Mouse (Mus musculus) heart, embryonic 14.5 days (tissue): ENCODE results near the gene Igfbp6. TPM values are rescaled to one million over a fixed set of nuclear protein-coding genes. Genes with fewer than 3 reads are reported as not detected.

Source experiments
- ATAC-seq: fragments of 200-750 bp; cut with Nextera tagmentation; 2 replicates; pipeline ENCODE4 v1.8.0; 2017; ENCODE audit warnings: low read depth, moderate TSS enrichment; ENCODE audit not compliant: insufficient number of reproducible peaks, insufficient read depth, low FRiP score
- H3K27ac ChIP-seq, 2 experiments: fragments of 200-500 bp in 1 of 2; fragments of 300-500 bp in 1 of 2; sonication (generic) in 1 of 2; replicated peaks in 1 of 2; 2 replicates each; pipeline ENCODE4 v1.5.1; 2012 to 2014; ENCODE audit warnings: low read depth in 2 of 2, low read length in 2 of 2, control low read depth in 1 of 2, mild to moderate bottlenecking in 1 of 2, mixed read lengths in 1 of 2; ENCODE audit not compliant: control insufficient read depth in 1 of 2, insufficient read depth in 1 of 2
- H3K27me3 ChIP-seq: fragments of 300-500 bp; sonication (generic); 2 replicates; pipeline ENCODE4 v1.6.1; 2014; ENCODE audit warnings: mild to moderate bottlenecking, low read length, control low read depth; ENCODE audit not compliant: control insufficient read depth, insufficient read depth
- H3K36me3 ChIP-seq: fragments of 300-500 bp; sonication (generic); 2 replicates; pipeline ENCODE4 v1.6.1; 2014; ENCODE audit warnings: mild to moderate bottlenecking, control low read depth, low read length, mixed read lengths; ENCODE audit not compliant: control insufficient read depth, insufficient read depth
- H3K4me1 ChIP-seq, 2 experiments: fragments of 200-500 bp in 1 of 2; fragments of 300-500 bp in 1 of 2; sonication (generic) in 1 of 2; 2 replicates each; pipeline ENCODE4 v1.6.1; 2012 to 2014; ENCODE audit warnings: low read length in 2 of 2, control low read depth in 1 of 2, mixed read lengths in 1 of 2; ENCODE audit not compliant: control insufficient read depth in 2 of 2, insufficient read depth in 2 of 2
- H3K4me2 ChIP-seq: fragments of 300-500 bp; sonication (generic); 2 replicates; pipeline ENCODE4 v1.6.1; 2014; ENCODE audit warnings: mild to moderate bottlenecking, low read length
- H3K4me3 ChIP-seq, 2 experiments: fragments of 200-500 bp in 1 of 2; fragments of 300-500 bp in 1 of 2; sonication (generic) in 1 of 2; 2 replicates each; pipeline ENCODE4 v1.5.1; 2012 to 2014; ENCODE audit warnings: low read length in 2 of 2, mild to moderate bottlenecking in 2 of 2, control low read depth in 1 of 2, low read depth in 1 of 2, moderate library complexity in 1 of 2; ENCODE audit not compliant: control insufficient read depth in 1 of 2, insufficient read depth in 1 of 2
- H3K9ac ChIP-seq: fragments of 300-500 bp; sonication (generic); 2 replicates; pipeline ENCODE4 v1.6.1; 2014; ENCODE audit warnings: mild to moderate bottlenecking, low read length
- H3K9me3 ChIP-seq: fragments of 300-500 bp; sonication (generic); 2 replicates; pipeline ENCODE4 v1.6.1; 2016; ENCODE audit warnings: low read length, control low read depth; ENCODE audit not compliant: control insufficient read depth
- WGBS: fragments of 180-500 bp; shearing (Covaris S2); extraction: QIAGEN DNeasy Blood & Tissue Kit; methylation state at CpG from one replicate; pipeline ENCODE4 v1.1.7; 2014; 5-methylcytosine and 5-hydroxymethylcytosine counted together
- polyA plus RNA-seq: library from polyadenylated mRNA; unstranded; fragments of >200 nt; fragmentation: Nextera tagmentation; extraction: Ambion mirVana; gene quantifications from 2 replicates; pipeline ENCODE4 v1.2.1, GENCODE M21; 2014

Gene Igfbp6
- polyA plus RNA-seq, 1 experiment from 2014 or later: 7.7 TPM

- Histone ChIP-seq H3K27me3 (no peaks in the 10 kb centered on the region), H3K4me3 (no peak overlapping the region), H3K4me1 (peaks cover 0 to 2% of the 10 kb centered on the region in 2 experiments; a peak in 1 of 4 replicates), H3K9me3 (no peaks in the 10 kb centered on the region), H3K27ac (no peak overlapping the region), H3K9ac (no peak overlapping the region), H3K36me3 (no peaks in the 10 kb centered on the region), H3K4me2 (no peak overlapping the region)
- no peak for ATAC-seq
- WGBS: 76% methylated on average over 4 of the region's 4 CpGs
These were observed 50.3 kb downstream of the Igfbp6 start for GRCm38 (mm10) chr15:102194439-102194838.

- H3K36me3 ChIP-seq: no peaks in the 10 kb centered on the region; the same call in 1 of the 2 replicates
- H3K27ac ChIP-seq: no peak overlapping the region
- ATAC-seq: no peak
- peaks cover 0 to 2% of the 10 kb centered on the region in 2 experiments; a peak in 1 of 4 replicates for H3K4me1 ChIP-seq
- H3K4me2 ChIP-seq: no peak overlapping the region
- no peaks in the 10 kb centered on the region for H3K27me3 ChIP-seq
- H3K9ac ChIP-seq: no peak overlapping the region
- WGBS: 74% methylated on average over 4 of the region's 4 CpGs
- H3K9me3 ChIP-seq: no peaks in the 10 kb centered on the region
- H3K4me3 ChIP-seq: no peak overlapping the region
These were observed 51.2 kb downstream of the Igfbp6 start for GRCm38 (mm10) chr15:102195373-102195772.

- ATAC-seq: no peak
These were observed 54.7 kb downstream of the Igfbp6 start for GRCm38 (mm10) chr15:102198841-102199240.

More at GRCm38 (mm10) chr15:102198841-102199240, 54.7 kb downstream of the Igfbp6 start:
- Histone ChIP-seq H3K27ac (no peak overlapping the region), H3K4me3 (no peak overlapping the region), H3K9ac (no peak overlapping the region), H3K27me3 (no peaks in the 10 kb centered on the region), H3K4me2 (no peak overlapping the region), H3K9me3 (no peaks in the 10 kb centered on the region), H3K36me3 (peaks cover 3% of the 10 kb centered on the region; the same call in 1 of the 2 replicates), H3K4me1 (peaks cover 0 to 9% of the 10 kb centered on the region in 2 experiments; a peak in 2 of 4 replicates)
- WGBS: 88% methylated on average over 4 of the region's 4 CpGs

Other genes starting within 250 kb of the Igfbp6 start
- gene Krt4, start 219.6 kb upstream of the Igfbp6 start, polyA plus RNA-seq: 0.42 TPM in 1 of 2 replicates, not detected in the other
- gene Krt79, start 204.0 kb upstream of the Igfbp6 start, polyA plus RNA-seq: 0.51 and 0.63 TPM in 2 replicates
- gene Krt78, start 190.1 kb upstream of the Igfbp6 start, polyA plus RNA-seq: not detected in 2 replicates
- gene Krt8, start 139.9 kb upstream of the Igfbp6 start, polyA plus RNA-seq: 8.6 and 11.9 TPM in 2 replicates
- 15.4 and 20.6 TPM in 2 replicates for gene Krt18, start 116.2 kb upstream of the Igfbp6 start, polyA plus RNA-seq
- gene Eif4b, start 70.6 kb upstream of the Igfbp6 start, polyA plus RNA-seq: 70.8 and 78.0 TPM in 2 replicates
- 27.2 and 30.1 TPM in 2 replicates for gene Tns2, start 43.9 kb upstream of the Igfbp6 start, polyA plus RNA-seq
- 12.0 and 12.4 TPM in 2 replicates for gene Spryd3, start 8.1 kb upstream of the Igfbp6 start, polyA plus RNA-seq
- gene Soat2, start 6.2 kb downstream of the Igfbp6 start, polyA plus RNA-seq: 0.20 and 0.32 TPM in 2 replicates
- 27.1 and 28.4 TPM in 2 replicates for gene Zfp740, start 58.9 kb downstream of the Igfbp6 start, polyA plus RNA-seq
- 35.1 and 36.4 TPM in 2 replicates for gene Csad, start 60.4 kb downstream of the Igfbp6 start, polyA plus RNA-seq
- 0.65 and 1.4 TPM in 2 replicates for gene Itgb7, start 87.6 kb downstream of the Igfbp6 start, polyA plus RNA-seq
- 6.7 and 7.6 TPM in 2 replicates for gene Rarg, start 113.2 kb downstream of the Igfbp6 start, polyA plus RNA-seq
- gene Gm9918, start 126.2 kb downstream of the Igfbp6 start, polyA plus RNA-seq: 0.15 TPM in 1 of 2 replicates, not detected in the other
- gene Mfsd5, start 135.1 kb downstream of the Igfbp6 start, polyA plus RNA-seq: 39.2 and 41.3 TPM in 2 replicates
- gene Espl1, start 151.9 kb downstream of the Igfbp6 start, polyA plus RNA-seq: 13.5 and 16.2 TPM in 2 replicates
- gene Pfdn5, start 181.8 kb downstream of the Igfbp6 start, polyA plus RNA-seq: 397 and 431 TPM in 2 replicates
- gene Myg1, start 187.3 kb downstream of the Igfbp6 start, polyA plus RNA-seq: 59.9 and 72.7 TPM in 2 replicates
- gene Aaas, start 206.4 kb downstream of the Igfbp6 start, polyA plus RNA-seq: 45.0 and 48.4 TPM in 2 replicates
- 0.22 TPM in 1 of 2 replicates, not detected in the other for gene Sp7, start 222.8 kb downstream of the Igfbp6 start, polyA plus RNA-seq